Comparison of ENCODE assay signal across 22 mouse cellular contexts in the genomic region with DNA sequence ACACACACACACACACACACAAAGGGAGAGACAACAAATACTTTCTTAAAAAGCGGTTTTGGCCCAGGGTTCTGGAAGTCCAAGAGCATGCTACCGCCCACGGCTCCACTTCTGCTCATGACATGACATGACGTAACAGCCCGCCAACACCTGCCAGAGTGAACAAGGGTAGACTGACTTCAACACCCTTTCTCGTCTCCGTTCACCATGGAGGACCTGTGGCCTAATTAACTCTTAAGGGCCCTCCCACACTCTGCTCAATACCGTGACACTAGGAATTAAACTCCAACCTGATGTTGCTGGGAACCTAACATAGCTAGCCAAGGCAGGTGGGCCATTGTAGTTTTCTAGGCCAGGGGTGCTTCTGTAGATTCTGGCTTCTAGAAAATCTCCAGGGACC. TPM values are rescaled to one million over a fixed set of nuclear protein-coding genes. Genes with fewer than 3 reads are reported as not detected.
DNase-seq lines count a peak whose midpoint lies in the region; ATAC-seq and TF ChIP-seq lines count a peak whose summit lies in the region.
"Had no signal": no experiment of that assay in that cellular context is flagged by ENCODE, and none has a peak within 500 bp of the region (broad histone marks: within the 10 kb centered on the region; RNA-seq: fewer than 3 reads in every experiment).

No protein-coding gene starts in this region.

- no peaks in the 10 kb centered on the region for H3K27me3 ChIP-seq in kidney, adult 2 months (replicated peaks; ENCODE audit: control insufficient read depth, insufficient read depth, low read length)
- H3K27me3 ChIP-seq in lung, postnatal 0 days (replicated peaks; ENCODE audit: insufficient read depth, low read length), result no peaks in the 10 kb centered on the region
- no peaks in the 10 kb centered on the region for H3K27me3 ChIP-seq in forebrain, postnatal 0 days (ENCODE audit: insufficient read depth, low read length)
- H3K27me3 ChIP-seq: embryonic facial prominence, embryonic 15.5 days; hindbrain, embryonic 12.5 days had no signal

- peaks cover 24% of the 10 kb centered on the region; the same call in 1 of the 2 replicates for H3K4me1 ChIP-seq in kidney, adult 2 months (ENCODE audit: control insufficient read depth, insufficient read depth, low read length)
- H3K4me1 ChIP-seq in lung, postnatal 0 days (ENCODE audit: insufficient read depth, low read depth, low read length), result peaks cover 8% of the 10 kb centered on the region
- no peaks in the 10 kb centered on the region for H3K4me1 ChIP-seq in forebrain, postnatal 0 days (ENCODE audit: insufficient read depth)
- H3K4me1 ChIP-seq: embryonic facial prominence, embryonic 15.5 days had no signal

- H3K36me3 ChIP-seq in kidney, adult 2 months (ENCODE audit: control insufficient read depth, insufficient read depth, low read length), result no peaks in the 10 kb centered on the region
- no peaks in the 10 kb centered on the region for H3K36me3 ChIP-seq in lung, postnatal 0 days (ENCODE audit: insufficient read depth, low read length)
- H3K36me3 ChIP-seq in forebrain, postnatal 0 days (ENCODE audit: insufficient read depth), result peaks cover 10% of the 10 kb centered on the region; the same call in 1 of the 2 replicates

- TF ChIP-seq EP300 in lung, postnatal 0 days (IDR thresholded peaks at IDR 0.05), result no peak

- ATAC-seq in lung, postnatal 0 days, result no peak
- ATAC-seq in forebrain, postnatal 0 days, result no peak
- ATAC-seq: forebrain, embryonic 14.5 days; liver, postnatal 0 days had no signal

- no peak overlapping the region for H3K4me2 ChIP-seq in lung, postnatal 0 days (replicated peaks; ENCODE audit: low read depth, low read length)
- H3K4me2 ChIP-seq in forebrain, postnatal 0 days (ENCODE audit: low read depth), result no peak overlapping the region
- H3K4me2 ChIP-seq: embryonic facial prominence, embryonic 15.5 days; hindbrain, embryonic 12.5 days; midbrain, embryonic 11.5 days had no signal

- no peak overlapping the region for H3K4me3 ChIP-seq in kidney, adult 2 months (ENCODE audit: insufficient read depth, low read depth, low read length)
- H3K4me3 ChIP-seq in lung, postnatal 0 days (ENCODE audit: low read depth, low read length), result no peak overlapping the region
- H3K4me3 ChIP-seq in forebrain, postnatal 0 days (ENCODE audit: low read depth, low read length), result no peak overlapping the region
- H3K4me3 ChIP-seq: embryonic facial prominence, embryonic 15.5 days; hindbrain, embryonic 12.5 days had no signal

- peak overlapping the region; percentile 52; the same call in 1 of the 2 replicates for H3K27ac ChIP-seq in kidney, adult 2 months (ENCODE audit: insufficient read depth, low read depth, low read length)
- peak overlapping the region; percentile 72 for H3K27ac ChIP-seq in lung, postnatal 0 days (ENCODE audit: low read length)
- H3K27ac ChIP-seq in forebrain, postnatal 0 days (ENCODE audit: low read depth, low read length), result no peak overlapping the region
- H3K27ac ChIP-seq: embryonic facial prominence, embryonic 15.5 days; hindbrain, embryonic 12.5 days had no signal

- TF ChIP-seq POLR2A in kidney, adult 2 months (IDR thresholded peaks at IDR 0.05; ENCODE audit: low read depth, low read length), result no peak

- peak; percentile 2 for DNase-seq in adrenal gland, postnatal 14 days
- no peak for DNase-seq in adrenal gland, adult 2 months
- DNase-seq in kidney, adult 2 months, result peak; percentile 62
- DNase-seq in kidney, postnatal 14 days, result no peak
- no peak for DNase-seq in lung, postnatal 0 days (ENCODE audit: low spot score)
- DNase-seq in lung, postnatal 36 days, result no peak
- no peak for DNase-seq in forebrain, postnatal 0 days
- DNase-seq: adrenal gland, postnatal 25 days; cerebellum, adult 9-11 months; gastrocnemius, postnatal 10 days; left cerebral cortex, postnatal 4 days; liver, postnatal 0 days; right cerebral cortex, postnatal 4 days; thymus, adult 18-20 months; thymus, postnatal 36 days had no signal

- H3K9me3 ChIP-seq in lung, postnatal 0 days (ENCODE audit: low read length), result no peaks in the 10 kb centered on the region
- no peaks in the 10 kb centered on the region for H3K9me3 ChIP-seq in forebrain, postnatal 0 days (ENCODE audit: low read length)
- H3K9me3 ChIP-seq: embryonic facial prominence, embryonic 15.5 days; hindbrain, embryonic 12.5 days had no signal

- no peak overlapping the region for H3K9ac ChIP-seq in lung, postnatal 0 days (replicated peaks; ENCODE audit: low read depth)
- H3K9ac ChIP-seq in forebrain, postnatal 0 days, result no peak overlapping the region
- H3K9ac ChIP-seq: embryonic facial prominence, embryonic 15.5 days; hindbrain, embryonic 12.5 days; liver, postnatal 0 days had no signal

- TF ChIP-seq CTCF in kidney, adult 2 months (conservative IDR thresholded peaks at IDR 0.05; ENCODE audit: insufficient read depth, insufficient read length, low read depth, low read length), result no peak
- no peak for TF ChIP-seq CTCF in lung, postnatal 0 days (IDR thresholded peaks at IDR 0.05)
- no peak for TF ChIP-seq CTCF in forebrain, postnatal 0 days (IDR thresholded peaks at IDR 0.05; ENCODE audit: low read depth)

- WGBS in kidney, adult 2 months, result 45% methylated on average over 8 of the region's 8 CpGs
- WGBS in lung, postnatal 0 days, result 51% methylated on average over 8 of the region's 8 CpGs
- WGBS in forebrain, postnatal 0 days, result 82% methylated on average over 8 of the region's 8 CpGs

RNA-seq across cellular contexts. Expression of a gene that starts 8.9 kb away (rescaled TPM):
- total RNA-seq in adrenal gland, postnatal 14 days (2021), result 25.5 and 29.9 TPM in 2 replicates
- total RNA-seq in adrenal gland, adult 2 months (2021), result 10 to 100 TPM; 21.3 to 23.4 TPM
- 45.2 and 45.7 TPM in 2 replicates for polyA plus RNA-seq in adrenal gland, adult 2 months (2012; rRNA removed)
- polyA plus RNA-seq in kidney, adult 2 months (2012; rRNA removed), result 19.4 and 20.7 TPM in 2 replicates
- polyA plus RNA-seq in lung, postnatal 0 days (2015; fragmentation: Nextera tagmentation; extraction: Ambion mirVana), result 19.1 and 20.2 TPM in 2 replicates
- 29.2 and 31.9 TPM in 2 replicates for total RNA-seq in forebrain, postnatal 0 days (2014; rRNA removed)
- polyA plus RNA-seq in forebrain, postnatal 0 days (2015; fragmentation: Nextera tagmentation; extraction: Ambion mirVana), result 13.5 and 16.0 TPM in 2 replicates

RNA-seq across cellular contexts. Expression of a gene that starts 14.5 kb away (rescaled TPM):
- 24.4 and 26.8 TPM in 2 replicates for total RNA-seq in adrenal gland, postnatal 14 days (2021)
- 10 to 100 TPM; 13.5 to 26.3 TPM for total RNA-seq in adrenal gland, adult 2 months (2021)
- 15.4 and 19.1 TPM in 2 replicates for polyA plus RNA-seq in adrenal gland, adult 2 months (2012; rRNA removed)
- polyA plus RNA-seq in kidney, adult 2 months (2012; rRNA removed), result 29.0 and 29.5 TPM in 2 replicates
- 21.6 and 28.6 TPM in 2 replicates for polyA plus RNA-seq in lung, postnatal 0 days (2015; fragmentation: Nextera tagmentation; extraction: Ambion mirVana)
- total RNA-seq in forebrain, postnatal 0 days (2014; rRNA removed), result 181 and 199 TPM in 2 replicates
- 58.0 and 58.7 TPM in 2 replicates for polyA plus RNA-seq in forebrain, postnatal 0 days (2015; fragmentation: Nextera tagmentation; extraction: Ambion mirVana)

RNA-seq across cellular contexts. Expression of a gene that starts 14.5 kb away (rescaled TPM):
- total RNA-seq in adrenal gland, postnatal 14 days (2021), result 0.11 TPM in 1 of 2 replicates, not detected in the other
- total RNA-seq in adrenal gland, adult 2 months (2021), result under 1 TPM; 0.17 TPM
- 0.18 and 0.36 TPM in 2 replicates for polyA plus RNA-seq in adrenal gland, adult 2 months (2012; rRNA removed)
- 0.34 and 0.48 TPM in 2 replicates for polyA plus RNA-seq in kidney, adult 2 months (2012; rRNA removed)
- polyA plus RNA-seq in lung, postnatal 0 days (2015; fragmentation: Nextera tagmentation; extraction: Ambion mirVana), result 0.62 and 0.83 TPM in 2 replicates
- total RNA-seq in forebrain, postnatal 0 days (2014; rRNA removed), result 3.4 and 4.0 TPM in 2 replicates
- 0.65 TPM in 2 replicates for polyA plus RNA-seq in forebrain, postnatal 0 days (2015; fragmentation: Nextera tagmentation; extraction: Ambion mirVana)
- total RNA-seq: common myeloid progenitor, adult 5-6 weeks; granulocyte monocyte progenitor cell, adult 5-6 weeks had no signal

RNA-seq across cellular contexts. Expression of a gene that starts 20.3 kb away (rescaled TPM):
- total RNA-seq in adrenal gland, postnatal 14 days (2021), result 16.4 and 23.5 TPM in 2 replicates
- 1 to 10 TPM; 2.5 to 8.2 TPM for total RNA-seq in adrenal gland, adult 2 months (2021)
- polyA plus RNA-seq in adrenal gland, adult 2 months (2012; rRNA removed), result 5.1 and 9.1 TPM in 2 replicates
- 3.0 and 5.3 TPM in 2 replicates for polyA plus RNA-seq in kidney, adult 2 months (2012; rRNA removed)
- polyA plus RNA-seq in lung, postnatal 0 days (2015; fragmentation: Nextera tagmentation; extraction: Ambion mirVana), result 2.6 TPM in 2 replicates
- total RNA-seq in forebrain, postnatal 0 days (2014; rRNA removed), result 446 and 960 TPM in 2 replicates
- 111 and 146 TPM in 2 replicates for polyA plus RNA-seq in forebrain, postnatal 0 days (2015; fragmentation: Nextera tagmentation; extraction: Ambion mirVana)
- polyA plus RNA-seq: liver, adult 2 months had no signal

RNA-seq across cellular contexts. Expression of a gene that starts 30.3 kb away (rescaled TPM):
- total RNA-seq in adrenal gland, postnatal 14 days (2021), result 147 and 153 TPM in 2 replicates
- total RNA-seq in adrenal gland, adult 2 months (2021), result 100 to 1,000 TPM; 143 to 198 TPM
- 545 and 648 TPM in 2 replicates for polyA plus RNA-seq in adrenal gland, adult 2 months (2012; rRNA removed)
- 251 and 307 TPM in 2 replicates for polyA plus RNA-seq in kidney, adult 2 months (2012; rRNA removed)
- polyA plus RNA-seq in lung, postnatal 0 days (2015; fragmentation: Nextera tagmentation; extraction: Ambion mirVana), result 168 and 169 TPM in 2 replicates
- 668 and 716 TPM in 2 replicates for total RNA-seq in forebrain, postnatal 0 days (2014; rRNA removed)
- polyA plus RNA-seq in forebrain, postnatal 0 days (2015; fragmentation: Nextera tagmentation; extraction: Ambion mirVana), result 583 and 608 TPM in 2 replicates

Comparison
In these comparisons a context has a peak if more than half of its experiments do, and no peak if none do; other contexts are left out.
1. DNase-seq: peak in adrenal gland, postnatal 14 days (single experiment) and kidney, adult 2 months (single experiment); none in adrenal gland, adult 2 months (single experiment), kidney, postnatal 14 days (single experiment), lung, postnatal 0 days (single experiment), lung, postnatal 36 days (single experiment) and forebrain, postnatal 0 days (single experiment).